Mouse (Mus musculus): ENCODE measurements around the gene Tbkbp1.
A peak's percentile ranks its signal among the peaks of the same experiment; 100 is the strongest.

Tbkbp1 gene

DNA sequence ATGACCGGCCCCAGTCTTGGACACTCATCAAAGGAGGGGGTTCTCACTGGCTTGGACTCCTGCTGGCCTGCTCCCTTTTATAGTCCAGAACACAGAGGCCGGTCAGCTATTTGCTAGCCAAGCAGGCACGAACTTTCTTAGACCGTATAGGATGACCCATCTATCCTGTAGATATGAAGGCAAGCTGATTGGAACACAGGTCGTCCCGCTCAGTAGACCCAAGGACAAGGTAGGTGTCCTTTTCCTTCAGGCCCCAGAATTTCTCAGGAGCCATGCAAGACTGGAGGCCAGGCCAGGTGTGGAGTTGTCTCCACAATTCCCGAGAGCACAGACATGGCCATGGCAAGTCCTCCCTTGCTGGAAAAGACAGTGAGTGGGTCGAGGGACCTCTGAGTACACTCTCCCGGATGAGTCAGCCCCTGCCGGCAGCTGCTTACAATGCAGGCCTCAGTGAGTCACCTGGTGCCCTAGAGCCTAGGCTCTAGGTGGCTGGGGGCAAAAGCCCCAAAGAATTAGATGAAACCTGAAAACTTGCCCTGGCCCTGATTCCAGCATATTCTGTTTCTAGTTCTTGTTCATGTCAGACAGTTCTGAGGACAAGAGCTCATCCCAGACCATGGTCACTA is 1.5 kb upstream of the Tbkbp1 start:
- peak; percentile 39 to 57 for DNase-seq

DNA sequence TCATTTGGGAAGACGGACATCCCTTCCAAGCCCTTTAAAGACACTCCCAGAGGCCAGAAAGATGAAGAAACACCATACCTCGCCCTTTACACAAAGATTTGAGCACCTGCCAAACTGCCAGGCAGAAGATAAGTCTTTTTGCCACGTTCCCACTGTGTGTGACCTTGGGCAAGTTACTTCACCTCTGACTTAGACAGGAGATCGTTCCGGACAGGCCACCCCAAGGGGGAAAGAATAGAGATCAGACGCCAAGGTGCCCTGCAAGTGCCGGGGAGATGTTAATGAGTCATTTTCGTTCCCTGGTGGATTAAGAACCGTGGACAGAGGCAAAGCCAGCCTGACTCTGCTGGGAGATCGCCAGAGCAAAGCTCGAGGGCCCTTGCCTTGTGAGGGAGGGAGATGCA is 730 bp upstream of the Tbkbp1 start:
- DNase-seq, result peak; percentile 61 to 67

DNA sequence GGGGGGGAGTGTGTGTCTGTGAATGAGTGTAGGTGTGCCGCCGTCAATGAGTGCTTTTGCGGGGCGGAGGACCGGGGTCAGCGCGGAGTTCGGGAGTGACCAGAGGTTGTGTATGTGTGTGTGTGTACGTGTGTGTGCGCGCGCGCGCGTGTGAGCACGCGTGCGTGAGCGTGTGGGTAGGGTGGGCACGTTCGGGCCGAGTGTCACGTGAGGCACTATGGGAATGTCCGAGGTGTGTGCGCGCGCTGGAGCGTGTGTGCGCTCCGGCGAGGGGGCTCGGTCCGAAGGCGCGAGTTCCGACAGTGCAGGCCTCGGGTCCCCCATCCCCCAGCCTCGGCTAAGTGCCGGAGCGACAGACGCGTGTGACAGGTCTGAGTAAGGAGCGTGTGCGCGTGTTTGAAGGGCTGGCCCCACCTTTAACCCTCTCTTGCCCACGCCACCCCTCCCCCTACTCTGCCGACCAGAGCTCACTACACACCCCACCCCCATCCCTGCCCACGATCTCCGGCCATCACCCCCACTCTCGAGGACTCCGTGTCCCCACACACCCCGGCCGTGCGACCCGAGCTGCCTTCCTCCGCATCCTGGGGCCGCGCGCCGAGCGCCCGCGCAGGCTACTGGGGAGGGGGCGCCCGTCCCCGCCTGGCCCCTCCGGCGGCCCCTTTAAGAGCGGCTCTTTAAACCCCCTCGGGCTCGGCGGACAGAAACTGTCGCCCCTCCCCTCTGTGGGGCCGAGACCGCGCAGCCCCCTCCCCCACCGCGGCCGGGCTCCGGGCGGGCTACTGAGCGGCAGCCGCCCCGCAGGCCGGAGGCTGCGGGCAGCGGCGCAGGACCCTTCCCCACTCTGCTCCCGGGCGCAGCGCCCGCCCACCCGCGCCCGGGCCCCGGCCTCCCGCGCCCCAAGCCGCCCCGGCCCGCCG is 624 bp downstream of the Tbkbp1 start:
- peak; percentile 87 to 90 for DNase-seq

DNA sequence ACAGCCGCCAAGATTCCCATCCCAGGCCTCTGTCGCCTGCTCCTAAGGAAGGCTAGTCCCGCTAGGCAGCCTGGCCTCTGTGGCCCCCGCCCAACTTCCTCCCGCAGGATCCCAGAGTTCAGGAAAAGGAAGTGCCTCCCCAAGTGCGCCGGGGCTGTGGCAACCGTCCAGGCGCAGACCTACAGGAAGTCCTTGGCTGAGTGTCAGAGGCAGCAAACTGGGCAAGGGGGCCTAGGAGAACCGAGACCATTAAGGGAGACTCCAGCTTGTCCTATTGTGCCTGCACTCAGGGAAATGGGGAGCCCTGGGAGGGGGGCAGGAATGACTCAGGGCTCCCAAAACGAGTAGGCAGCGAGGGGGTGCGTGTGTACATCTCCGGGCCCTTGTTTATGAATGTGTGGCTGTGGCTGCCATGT is 1.3 kb downstream of the Tbkbp1 start:
- peak; percentile 78 to 82 for DNase-seq

DNA sequence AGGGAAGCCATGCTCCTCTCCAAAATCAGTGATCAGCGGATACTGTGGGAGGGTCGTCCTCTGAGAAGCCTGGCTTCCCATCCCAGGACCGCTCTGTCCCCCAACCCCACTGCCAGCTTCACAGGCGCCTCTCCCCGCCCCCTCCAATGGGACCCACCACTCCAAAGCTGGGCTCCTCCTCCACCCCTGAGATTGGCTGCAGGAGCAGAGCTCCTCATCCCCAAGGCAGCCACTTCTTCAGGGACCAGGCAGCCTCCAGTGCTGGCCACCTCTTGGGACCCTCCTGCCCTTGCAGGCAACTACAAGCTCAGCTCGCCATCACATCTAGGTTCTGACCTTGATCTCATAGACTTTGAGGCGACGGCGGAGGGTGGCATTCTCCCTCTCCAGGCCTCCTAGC is 2.3 kb downstream of the Tbkbp1 start:
- DNase-seq, result no peak

DNA sequence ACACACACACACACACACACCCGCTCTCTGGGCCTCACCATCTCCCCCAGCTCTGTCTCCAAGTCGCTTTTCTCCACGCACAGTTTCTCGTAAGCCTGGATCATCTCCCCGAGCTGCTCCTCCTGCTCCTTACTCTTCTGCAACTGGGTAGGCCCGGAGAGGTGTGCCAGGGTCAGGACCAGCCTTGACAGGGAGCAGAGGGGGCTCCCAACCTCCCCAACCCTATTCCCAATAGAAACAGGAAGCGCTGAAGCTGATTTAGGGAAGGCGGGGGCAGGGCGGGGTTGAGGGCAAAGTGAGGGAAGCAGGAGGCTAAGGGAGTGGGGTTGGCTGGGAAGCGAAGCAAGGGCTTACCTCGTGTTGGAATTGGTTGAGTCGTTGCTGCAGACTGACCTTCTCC is 2.7 kb downstream of the Tbkbp1 start:
- no peak for DNase-seq

DNA sequence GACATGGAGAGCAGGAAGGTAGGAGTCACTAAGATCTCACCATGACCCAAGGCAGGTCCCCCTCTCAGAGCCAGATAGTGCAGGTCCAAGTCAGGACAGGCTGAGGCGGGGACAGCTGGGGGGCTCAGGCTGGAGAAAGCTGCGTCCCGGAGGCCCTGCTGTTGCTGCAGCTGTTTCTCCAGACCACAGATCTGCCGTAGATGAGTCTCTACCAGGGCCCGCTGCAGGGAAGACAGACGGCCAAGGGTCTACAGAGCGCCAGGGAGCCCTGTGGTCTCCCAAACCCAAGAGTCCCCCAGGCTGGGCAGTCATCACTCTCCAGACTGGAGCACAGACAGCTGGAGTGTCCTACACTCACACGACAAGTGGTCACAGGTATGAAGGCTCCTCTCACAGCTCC is 4.0 kb downstream of the Tbkbp1 start:
- DNase-seq, result no peak

DNA sequence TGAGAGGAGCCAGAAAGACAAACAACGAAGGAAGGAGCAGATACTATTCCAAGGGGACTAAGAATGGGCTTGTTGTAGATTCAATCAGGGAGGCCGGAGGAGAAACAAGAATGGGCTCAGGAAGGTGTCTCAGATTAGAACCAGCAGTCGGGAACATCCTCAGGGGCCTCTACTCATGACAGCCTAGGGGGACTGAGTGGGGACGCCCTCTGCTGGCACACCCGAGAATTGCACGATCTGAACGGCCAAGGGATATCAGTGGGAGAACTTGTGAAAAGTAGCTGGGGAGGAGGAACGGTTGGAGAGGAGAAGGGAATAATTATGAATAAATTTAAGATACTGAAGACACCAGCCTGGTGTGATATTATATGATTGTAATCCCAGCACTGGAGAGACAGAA is 4.6 kb downstream of the Tbkbp1 start:
- peak; percentile 80 to 84 for DNase-seq

DNA sequence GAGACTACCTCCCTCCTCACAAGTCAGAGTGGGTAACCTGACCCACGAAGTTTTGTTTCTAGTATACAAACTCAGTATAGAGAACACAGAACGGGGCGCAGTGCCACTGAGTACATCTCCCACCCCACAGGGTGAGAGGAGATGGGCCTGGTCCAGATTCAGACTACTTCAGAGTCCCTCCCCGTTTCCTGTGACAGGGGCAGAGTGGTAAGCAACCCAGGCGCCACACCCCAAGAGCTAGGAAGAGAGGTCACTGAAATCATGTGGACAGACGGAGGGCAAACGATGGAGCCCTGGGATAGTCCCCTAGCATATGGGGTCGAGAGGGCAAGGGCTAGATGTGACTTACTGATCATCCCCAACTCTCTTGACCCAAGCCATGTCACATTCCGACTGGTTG is 5.3 kb downstream of the Tbkbp1 start:
- no peak for DNase-seq

DNA sequence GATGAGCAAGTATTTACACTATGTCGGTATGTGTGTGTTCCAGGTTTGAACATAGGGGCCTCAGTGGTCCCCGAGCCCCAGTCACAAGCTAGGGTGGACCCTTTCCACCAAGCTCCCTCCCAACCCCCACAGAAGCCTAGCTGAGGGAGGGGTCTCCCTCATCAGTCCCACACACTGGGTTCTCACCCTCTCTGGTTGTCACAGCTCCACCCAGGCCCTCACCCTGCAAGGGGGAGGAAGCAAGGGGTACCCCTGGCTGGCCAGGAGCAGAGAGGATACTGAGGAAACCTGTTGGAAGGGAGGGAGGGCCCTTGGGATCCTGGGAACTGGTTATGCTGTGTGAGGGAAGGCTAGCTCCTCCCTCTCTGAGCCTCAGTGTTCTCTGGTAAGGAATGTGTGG is 6.0 kb downstream of the Tbkbp1 start:
- DNase-seq, result no peak

DNA sequence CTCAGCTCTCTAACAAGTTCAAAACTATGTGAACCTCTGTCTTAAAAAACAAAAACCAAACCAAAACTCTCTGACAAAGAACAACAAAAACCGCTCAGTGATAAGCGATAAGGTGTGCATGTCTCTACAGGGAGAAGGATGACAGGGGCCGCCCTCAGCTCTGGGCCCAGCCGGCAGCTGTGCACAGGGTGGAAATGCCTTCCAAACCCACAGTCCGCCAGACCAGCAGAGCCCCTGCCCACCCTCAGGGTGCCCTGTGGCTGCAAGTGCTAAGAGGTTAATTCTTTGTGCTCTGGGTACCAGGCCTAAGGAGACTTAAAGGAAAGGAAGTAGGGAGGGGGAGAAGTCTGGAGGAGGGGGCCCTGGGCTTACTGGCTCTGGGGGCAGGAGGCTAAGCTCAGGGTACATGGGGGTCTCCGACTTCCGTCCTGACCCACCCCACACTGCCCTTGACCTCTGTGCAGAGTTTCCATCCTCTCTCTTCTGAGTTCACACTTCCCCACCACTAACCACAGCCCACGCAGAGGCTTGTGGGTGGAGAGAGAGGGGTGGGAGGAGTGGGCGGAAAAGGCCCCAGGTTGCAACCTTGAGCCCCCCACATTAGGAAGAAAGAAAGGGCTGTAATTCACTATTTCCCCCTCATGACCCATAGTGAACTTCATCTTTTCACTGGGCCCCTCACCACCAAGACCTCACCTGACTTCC is 7.9 kb downstream of the Tbkbp1 start:
- DNase-seq, result no peak

DNA sequence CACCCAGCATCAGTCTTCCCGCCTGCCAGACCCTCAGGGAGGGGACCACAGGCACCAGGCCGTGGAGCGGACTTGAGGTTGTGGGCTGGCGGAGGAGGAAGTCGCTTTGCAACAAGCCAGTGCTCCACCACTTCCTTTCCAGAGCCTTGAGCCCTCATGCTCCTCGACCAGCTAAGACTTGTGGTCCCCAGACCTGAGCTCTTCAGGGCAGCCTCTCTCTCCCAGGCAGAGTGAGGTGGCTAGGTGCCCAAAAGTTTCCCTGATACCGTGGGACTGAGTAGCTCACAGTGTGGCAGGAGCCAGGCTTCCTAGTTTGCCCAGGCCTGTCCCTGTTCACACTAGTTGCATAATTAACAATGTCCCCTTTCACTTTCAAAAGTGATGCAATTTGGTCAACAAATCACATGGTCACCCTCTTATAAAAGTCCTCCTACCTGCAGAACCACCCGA is 9.1 kb downstream of the Tbkbp1 start:
- no peak for DNase-seq

DNA sequence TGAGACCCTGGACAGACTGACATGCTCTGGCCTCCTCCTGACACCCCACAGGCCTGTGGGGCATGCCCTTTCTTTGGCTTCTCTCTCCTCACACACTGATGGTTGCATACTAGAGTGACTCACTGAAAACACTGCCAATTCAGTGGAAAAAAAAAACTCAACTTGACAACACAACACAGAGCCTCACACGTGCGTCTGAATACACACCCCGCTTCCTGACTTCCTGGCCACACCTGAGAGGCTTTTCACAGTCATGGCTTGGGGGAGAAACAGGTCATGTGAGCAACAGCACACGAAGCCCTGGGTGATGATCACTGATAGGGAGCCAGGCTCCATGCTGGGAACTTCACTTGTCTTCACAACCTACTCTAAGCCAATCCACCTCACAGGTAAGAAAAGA is 10.5 kb downstream of the Tbkbp1 start:
- no peak for DNase-seq

DNA sequence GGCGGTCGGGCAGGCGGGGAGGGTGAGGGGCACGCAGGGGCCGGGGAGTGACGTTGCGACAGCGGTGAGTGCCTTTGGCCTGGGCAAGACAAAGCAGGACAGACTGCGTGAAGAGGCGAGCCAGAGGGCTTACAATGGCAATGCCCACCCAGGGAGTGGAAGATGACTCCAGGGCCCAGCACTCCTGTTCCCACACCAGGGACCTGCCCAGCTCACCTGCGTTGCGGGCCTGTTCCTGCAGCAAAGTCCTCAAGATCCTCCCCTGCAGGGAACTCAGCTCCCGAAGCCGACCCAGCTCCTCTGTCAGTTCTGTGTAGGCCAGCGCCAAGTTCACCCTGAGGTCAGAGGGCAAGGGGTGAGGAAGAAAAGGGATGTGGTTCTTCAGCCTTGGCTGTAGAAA is 12.0 kb downstream of the Tbkbp1 start:
- no peak for DNase-seq

DNA sequence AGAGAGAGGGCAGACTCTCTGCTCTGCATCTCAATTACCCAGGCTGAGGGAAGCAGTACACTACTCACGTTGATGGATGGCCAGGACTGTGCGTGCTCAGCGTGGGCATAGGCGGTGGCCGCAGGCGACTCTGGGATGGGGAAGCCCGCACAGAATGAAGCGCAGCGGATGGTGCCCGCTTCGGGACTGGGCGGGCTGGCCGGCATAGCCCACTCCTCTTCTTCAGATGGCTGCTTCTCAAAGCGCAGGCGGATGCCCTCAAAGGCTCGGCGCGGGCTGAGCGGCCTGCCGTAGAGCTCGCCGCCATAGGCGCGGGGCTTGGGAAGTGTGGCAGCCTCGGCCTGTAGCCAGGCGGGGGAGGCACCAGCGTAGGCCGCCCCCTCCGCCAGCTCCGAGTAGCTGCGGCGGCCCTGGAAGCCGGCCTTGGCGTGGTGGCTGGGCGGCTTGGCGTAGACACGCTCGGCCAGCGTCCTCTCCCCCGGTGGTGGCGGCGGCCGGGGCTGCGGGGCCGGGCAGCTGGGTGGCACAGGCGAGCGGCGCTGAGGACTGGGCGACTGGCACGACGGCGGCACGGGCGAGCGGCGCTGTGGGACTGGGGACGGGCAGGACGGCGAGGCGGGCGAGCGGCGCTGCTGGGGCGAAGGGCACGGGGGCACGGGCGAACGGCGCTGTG is 12.6 kb downstream of the Tbkbp1 start:
- peak; percentile 72 to 78 for DNase-seq

DNA sequence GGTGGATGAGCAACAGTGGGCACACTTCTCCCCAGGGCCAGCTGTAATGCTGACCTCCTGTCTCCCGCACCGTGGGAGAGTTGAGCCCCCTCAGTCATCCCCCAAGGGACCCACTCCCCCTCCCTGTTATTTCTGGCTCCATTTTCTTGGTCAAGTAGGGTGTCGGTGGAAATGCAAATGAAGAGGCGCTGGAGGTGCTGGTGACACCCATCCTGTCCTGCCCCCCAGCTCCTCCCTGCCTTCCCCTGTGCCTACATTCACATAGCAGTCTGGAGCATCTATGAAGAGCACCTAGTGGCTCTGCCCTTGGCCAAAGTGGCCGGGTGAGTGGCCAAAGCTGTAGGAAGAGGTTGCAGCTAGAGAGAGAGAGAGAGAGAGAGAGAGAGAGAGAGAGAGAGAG is 18.0 kb downstream of the Tbkbp1 start:
- DNase-seq, result no peak

DNA sequence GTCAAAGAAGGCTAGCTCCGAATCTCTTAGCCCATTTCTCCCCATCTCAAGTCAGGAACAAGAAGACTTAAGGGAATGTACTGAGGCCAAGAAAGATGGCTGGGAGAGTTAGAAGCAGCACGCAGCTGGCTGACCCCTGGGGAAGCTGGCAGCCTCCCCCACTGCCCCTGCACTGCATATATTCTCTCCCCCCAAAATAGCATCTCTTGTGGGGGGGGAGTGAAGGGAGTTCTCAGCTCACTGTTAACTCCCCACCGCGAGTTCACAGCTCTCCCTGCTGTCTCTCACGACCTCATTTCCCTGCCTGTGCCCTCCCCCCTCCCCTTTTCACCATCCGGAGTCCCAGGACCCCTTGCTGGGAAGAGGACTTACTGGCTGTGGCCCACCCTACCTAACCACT is 19.1 kb downstream of the Tbkbp1 start:
- no peak for DNase-seq

DNA sequence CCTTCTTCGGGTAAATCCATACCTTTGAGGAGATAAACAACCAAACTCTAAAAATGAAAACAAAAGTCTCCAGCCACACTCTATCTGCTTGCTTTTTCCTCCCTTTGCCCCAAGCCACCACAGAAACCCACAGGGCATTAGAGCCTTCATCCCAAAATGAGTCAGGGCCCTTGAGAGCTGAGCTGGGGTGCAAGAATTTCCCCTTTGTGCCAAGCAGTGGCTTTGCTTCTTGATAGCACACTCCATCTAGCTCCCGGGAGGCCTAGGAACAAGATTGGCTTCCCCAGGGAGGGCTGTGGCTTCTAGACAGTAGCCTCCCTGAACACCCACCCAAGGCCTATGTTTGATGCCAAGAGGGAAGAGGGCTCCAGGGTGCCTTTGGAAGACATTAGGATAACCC is 19.6 kb downstream of the Tbkbp1 start:
- DNase-seq, result no peak

DNA sequence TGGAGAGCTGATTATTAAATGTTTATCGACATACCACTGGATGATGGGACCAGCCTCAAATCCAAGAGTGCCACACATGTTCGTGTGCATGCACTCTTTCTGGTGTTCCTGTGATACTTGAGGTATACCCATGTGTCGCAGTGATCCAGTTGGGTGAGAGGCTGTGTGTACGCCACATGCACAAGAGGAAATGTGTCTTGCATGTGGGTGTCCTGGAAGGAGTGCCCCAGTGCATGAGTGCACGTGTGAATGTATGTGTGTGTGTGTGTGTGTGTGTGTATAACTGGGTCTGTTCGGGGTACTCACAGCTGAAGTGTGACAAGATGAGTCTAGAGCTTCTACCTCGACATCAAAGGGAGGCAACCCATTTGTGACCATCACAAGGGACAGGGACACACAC is 21.0 kb downstream of the Tbkbp1 start:
- DNase-seq, result no peak

DNA sequence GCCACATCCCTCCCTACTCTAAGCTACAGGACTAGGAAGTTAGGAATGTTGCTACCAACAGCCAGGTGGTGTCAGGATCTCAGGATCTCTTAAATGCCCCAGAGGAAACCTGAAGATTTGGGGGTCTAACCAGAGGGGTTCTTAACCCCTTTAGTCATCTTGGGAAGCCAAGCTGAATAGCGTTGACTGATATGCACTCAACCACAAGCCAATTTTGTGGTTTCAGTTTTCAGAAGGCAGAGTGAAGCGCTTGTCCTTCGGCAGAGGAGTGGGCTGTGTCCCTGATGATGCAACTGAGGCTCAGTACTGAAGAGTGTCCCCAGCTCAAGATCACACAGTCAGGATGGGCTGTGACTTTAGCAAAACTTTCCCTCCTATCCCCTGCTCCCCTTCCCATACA is 22.3 kb downstream of the Tbkbp1 start:
- no peak for DNase-seq

DNA sequence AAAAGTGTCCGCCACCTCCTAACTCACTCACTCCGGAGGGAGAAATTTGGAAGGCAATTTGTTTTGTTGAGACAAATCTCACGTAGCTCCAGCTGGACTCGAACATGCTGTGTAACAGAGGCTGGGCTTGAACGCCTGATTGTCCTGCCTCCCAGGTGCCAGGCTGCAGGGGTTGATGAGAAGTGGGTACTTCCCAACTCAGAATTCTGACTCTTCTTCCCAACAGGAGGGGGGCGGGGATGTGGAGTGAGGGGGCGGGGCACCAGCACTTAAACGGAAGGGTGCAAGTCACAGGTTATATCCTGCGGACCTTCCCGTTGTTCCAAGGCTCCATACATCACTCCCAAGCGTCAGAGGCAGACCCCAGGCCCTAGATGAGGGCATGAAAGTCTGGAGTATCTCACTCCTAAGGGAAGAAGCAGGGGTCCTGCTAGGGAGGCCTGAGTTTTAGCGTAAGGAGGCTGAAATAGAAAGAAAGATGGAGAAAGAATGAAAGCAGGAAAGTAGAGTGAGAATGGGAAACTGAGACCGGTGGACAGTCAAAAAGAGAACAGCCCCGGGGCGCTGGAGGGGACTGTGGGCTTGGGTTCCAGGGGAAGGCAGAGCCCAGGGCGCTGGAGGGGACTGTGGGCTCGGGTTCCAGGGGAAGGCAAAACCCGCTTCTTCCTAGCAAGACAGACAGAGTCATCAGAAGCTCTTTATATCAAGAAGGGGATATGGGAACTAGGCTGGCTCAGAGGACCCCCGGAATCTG is 23.6 kb downstream of the Tbkbp1 start:
- DNase-seq, result no peak
